Mouse (Mus musculus): ENCODE results near the gene Arhgef26. TPM values are rescaled to one million over a fixed set of nuclear protein-coding genes. Genes with fewer than 3 reads are reported as not detected.

The Arhgef26 gene
- polyA plus RNA-seq, 1 experiment from 2014 or later, result 5.9 TPM

- H3K36me3 ChIP-seq, result no peaks in the 10 kb centered on the region
- H3K27me3 ChIP-seq (ENCODE audit: low read depth, poor library complexity, severe bottlenecking), result no peaks in the 10 kb centered on the region
- peaks cover 11% of the 10 kb centered on the region for H3K4me1 ChIP-seq
- DNase-seq (ENCODE audit: low spot score), result no peak
- no peak overlapping the region for H3K27ac ChIP-seq (replicated peaks)
- no peaks in the 10 kb centered on the region for H3K9me3 ChIP-seq (replicated peaks)
- no peak overlapping the region for H3K4me3 ChIP-seq
Measured at GRCm38 (mm10) chr3:62435923-62436322, 97.8 kb downstream of the Arhgef26 start.

DNA sequence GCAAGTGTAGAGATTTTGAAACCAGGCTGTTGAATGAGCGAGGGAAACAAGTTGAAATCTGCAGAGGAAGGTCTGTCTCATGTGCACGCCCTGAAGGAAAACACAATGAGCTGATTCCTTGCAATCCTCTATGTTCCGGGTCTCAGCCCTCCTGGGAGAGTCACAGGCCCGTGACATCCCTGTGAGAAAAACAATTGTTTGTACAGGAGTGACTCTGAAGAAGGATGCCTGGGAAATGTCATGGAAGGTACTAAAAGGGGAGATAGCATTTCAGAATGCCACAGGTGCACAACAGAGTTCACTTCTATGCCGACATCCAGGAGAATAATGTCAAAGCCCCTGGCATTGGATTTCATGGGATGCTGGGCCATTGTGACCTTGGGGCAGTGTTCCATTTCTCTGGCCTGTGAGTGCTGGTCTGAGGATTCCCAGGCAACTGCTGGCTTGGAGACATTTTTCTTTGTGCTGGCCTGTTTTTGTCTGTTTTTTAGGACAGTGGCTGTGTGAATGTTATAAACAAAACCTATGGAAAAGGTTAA, 102.4 kb downstream of the Arhgef26 start:
- Histone ChIP-seq H3K27ac (replicated peaks) (0 out of 2 replicates have a peak overlapping the region, but pooled peaks have one; percentile 14), H3K4me3 (no peak overlapping the region), H3K9me3 (replicated peaks) (no peaks in the 10 kb centered on the region), H3K27me3 (ENCODE audit: low read depth, poor library complexity, severe bottlenecking) (no peaks in the 10 kb centered on the region), H3K4me1 (peaks cover 14% of the 10 kb centered on the region), H3K36me3 (no peaks in the 10 kb centered on the region)
- peak; percentile 27 for DNase-seq (ENCODE audit: low spot score)
- 25% methylated on average over 5 of the region's 5 CpGs for WGBS

DNA sequence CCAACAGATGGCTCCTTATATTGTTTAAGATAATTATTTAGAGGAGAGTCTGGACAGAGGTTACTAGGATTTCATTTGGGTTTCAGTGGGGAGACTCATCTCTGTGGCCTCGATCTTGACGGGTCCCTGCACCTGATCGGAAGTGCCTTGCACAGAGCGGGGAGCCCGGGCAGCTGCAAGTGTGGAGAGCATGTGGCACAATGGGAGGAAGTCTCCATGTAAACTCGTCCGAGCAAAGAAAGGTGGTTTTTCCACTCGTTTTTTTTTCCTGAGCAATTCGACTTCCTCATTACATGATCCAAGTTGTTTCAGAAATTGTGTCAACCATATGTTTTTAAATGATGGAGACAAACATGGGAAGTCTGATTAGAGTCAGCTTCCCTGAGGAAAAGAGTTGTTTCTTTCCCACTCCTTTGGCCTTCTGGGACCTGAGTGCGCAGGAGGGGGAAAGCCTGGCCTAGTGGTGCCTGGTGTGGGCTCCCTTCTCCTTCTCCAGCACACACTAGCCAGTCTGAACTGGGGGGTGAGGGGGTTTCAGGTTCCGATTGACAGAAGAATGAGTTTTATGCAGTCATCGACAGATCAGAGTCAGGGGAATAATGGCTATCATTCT, 105.5 kb downstream of the Arhgef26 start:
- Histone ChIP-seq H3K27me3 (ENCODE audit: low read depth, poor library complexity, severe bottlenecking) (no peaks in the 10 kb centered on the region), H3K4me1 (peaks cover 14% of the 10 kb centered on the region), H3K36me3 (peaks cover 4% of the 10 kb centered on the region; the same call in 1 of the 2 replicates), H3K4me3 (no peak overlapping the region), H3K9me3 (replicated peaks) (no peaks in the 10 kb centered on the region), H3K27ac (replicated peaks) (no peak overlapping the region)
- DNase-seq (ENCODE audit: low spot score), result no peak
- 88% methylated on average over 12 of the region's 12 CpGs for WGBS

GRCm38 (mm10) chr3:62446271-62446670, 108.1 kb downstream of the Arhgef26 start:
- Histone ChIP-seq H3K4me3 (no peak overlapping the region), H3K4me1 (no peaks in the 10 kb centered on the region), H3K27me3 (ENCODE audit: low read depth, poor library complexity, severe bottlenecking) (no peaks in the 10 kb centered on the region), H3K9me3 (replicated peaks) (no peaks in the 10 kb centered on the region), H3K27ac (replicated peaks) (no peak overlapping the region), H3K36me3 (peaks cover 4% of the 10 kb centered on the region; the same call in 1 of the 2 replicates)
- DNase-seq (ENCODE audit: low spot score), result no peak
- WGBS, result 94% methylated on average over 7 of the region's 7 CpGs

DNA sequence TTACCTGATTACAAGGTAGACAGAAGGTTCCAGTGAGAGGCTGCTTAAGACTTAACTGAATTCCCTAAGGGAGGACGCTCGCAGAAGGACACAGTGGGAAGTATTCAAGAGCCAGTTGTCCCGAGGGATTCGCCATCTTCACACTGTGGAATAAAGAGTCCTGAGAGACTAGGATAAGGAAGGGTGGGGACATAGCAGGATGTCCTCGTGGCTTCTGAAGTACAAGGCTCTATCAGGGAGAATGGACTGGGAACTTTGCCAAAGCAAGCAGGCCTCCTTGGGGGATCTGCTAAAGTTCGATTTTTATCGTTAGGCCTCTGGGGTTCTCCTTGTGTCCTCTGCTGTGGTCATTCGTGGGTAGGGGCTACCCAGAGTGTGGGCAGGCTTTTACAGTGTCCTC, 109.0 kb downstream of the Arhgef26 start:
- 88% methylated on average over 8 of the region's 8 CpGs for WGBS

DNA sequence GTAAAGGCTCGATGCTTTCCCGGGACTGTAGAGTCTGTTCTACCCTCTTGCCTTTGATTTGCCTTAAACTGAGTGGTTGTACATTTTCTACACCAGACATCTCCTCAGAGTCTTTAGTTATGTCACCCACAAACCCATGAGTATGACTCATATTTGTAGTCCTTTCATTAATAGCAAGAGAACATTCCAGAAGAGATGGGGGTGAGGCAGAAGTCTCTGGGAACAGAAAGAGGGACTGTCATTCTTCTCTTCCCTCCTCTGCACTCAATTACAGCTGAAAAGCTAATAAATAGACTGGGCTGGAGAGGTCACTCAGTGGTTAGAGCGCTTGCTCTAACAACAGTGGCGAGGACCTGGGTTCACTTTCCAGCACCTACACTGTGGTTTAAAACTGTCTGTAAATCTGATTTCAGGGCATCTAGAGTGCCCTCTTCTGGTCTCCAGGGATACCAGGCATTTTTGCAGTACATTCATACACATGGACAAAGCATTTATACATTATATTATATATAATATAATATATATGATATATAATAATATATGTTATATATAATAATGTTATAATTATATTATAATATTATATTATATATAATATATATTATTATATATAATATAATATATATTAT, 111.8 kb downstream of the Arhgef26 start:
- H3K9me3 ChIP-seq (replicated peaks), result no peaks in the 10 kb centered on the region
- H3K27ac ChIP-seq (replicated peaks), result no peak overlapping the region
- 89% methylated on average over 4 of the region's 4 CpGs for WGBS
- H3K36me3 ChIP-seq, result peaks cover 4% of the 10 kb centered on the region; the same call in 1 of the 2 replicates
- H3K4me3 ChIP-seq, result no peak overlapping the region
- H3K27me3 ChIP-seq (ENCODE audit: low read depth, poor library complexity, severe bottlenecking), result no peaks in the 10 kb centered on the region
- peaks cover 12% of the 10 kb centered on the region for H3K4me1 ChIP-seq
- no peak for DNase-seq (ENCODE audit: low spot score)

More for the DNA sequence above, 109.0 kb downstream of the Arhgef26 start:
- Histone ChIP-seq H3K4me1 (no peaks in the 10 kb centered on the region), H3K36me3 (peaks cover 4% of the 10 kb centered on the region; the same call in 1 of the 2 replicates), H3K9me3 (replicated peaks) (no peaks in the 10 kb centered on the region), H3K27ac (replicated peaks) (no peak overlapping the region), H3K4me3 (no peak overlapping the region), H3K27me3 (ENCODE audit: low read depth, poor library complexity, severe bottlenecking) (no peaks in the 10 kb centered on the region)
- DNase-seq (ENCODE audit: low spot score), result no peak

DNA sequence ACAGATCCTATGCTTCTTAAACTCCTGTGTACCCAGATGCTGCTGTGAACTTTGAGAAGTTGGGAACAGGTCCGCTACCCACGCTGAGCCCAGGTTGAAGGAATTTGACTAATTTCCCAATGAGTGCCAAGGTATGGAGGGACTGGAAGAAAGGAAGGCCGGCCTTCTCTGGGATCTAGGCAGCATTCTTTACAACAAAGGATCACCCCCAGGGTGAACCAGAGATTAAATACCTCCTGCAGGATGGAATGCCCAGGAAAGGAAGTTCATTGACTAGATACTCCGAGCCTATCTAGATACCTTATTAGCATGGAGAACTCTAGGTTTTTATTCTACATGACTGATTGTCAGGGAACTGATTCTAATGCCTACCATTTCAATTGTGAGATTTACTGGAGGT, 114.8 kb downstream of the Arhgef26 start:
- WGBS, result 45% methylated on average over 4 of the region's 4 CpGs
- Histone ChIP-seq H3K27ac (replicated peaks) (no peak overlapping the region), H3K9me3 (replicated peaks) (no peaks in the 10 kb centered on the region)

GRCm38 (mm10) chr3:62454096-62454495, 116.0 kb downstream of the Arhgef26 start:
- Histone ChIP-seq H3K27ac (replicated peaks) (peak overlapping the region; percentile 67; the same call in 1 of the 2 replicates), H3K36me3 (no peaks in the 10 kb centered on the region), H3K4me1 (peaks cover 12% of the 10 kb centered on the region), H3K4me3 (no peak overlapping the region), H3K27me3 (ENCODE audit: low read depth, poor library complexity, severe bottlenecking) (no peaks in the 10 kb centered on the region), H3K9me3 (replicated peaks) (no peaks in the 10 kb centered on the region)
- 60% methylated on average over 3 of the region's 3 CpGs for WGBS
- no peak for DNase-seq (ENCODE audit: low spot score)

More for the DNA sequence above, 114.8 kb downstream of the Arhgef26 start:
- DNase-seq (ENCODE audit: low spot score), result no peak
- Histone ChIP-seq H3K4me3 (no peak overlapping the region), H3K36me3 (peaks cover 3% of the 10 kb centered on the region; the same call in 1 of the 2 replicates), H3K4me1 (peaks cover 12% of the 10 kb centered on the region), H3K27me3 (ENCODE audit: low read depth, poor library complexity, severe bottlenecking) (no peaks in the 10 kb centered on the region)

GRCm38 (mm10) chr3:62455854-62456253, 117.7 kb downstream of the Arhgef26 start:
- H3K36me3 ChIP-seq, result peaks cover 17% of the 10 kb centered on the region
- H3K9me3 ChIP-seq (replicated peaks), result no peaks in the 10 kb centered on the region
- no peaks in the 10 kb centered on the region for H3K27me3 ChIP-seq (ENCODE audit: low read depth, poor library complexity, severe bottlenecking)
- WGBS, result 72% methylated on average over 1 of the region's 1 CpGs
- peaks cover 12% of the 10 kb centered on the region for H3K4me1 ChIP-seq
- no peak for DNase-seq (ENCODE audit: low spot score)
- no peak overlapping the region for H3K27ac ChIP-seq (replicated peaks)
- H3K4me3 ChIP-seq, result no peak overlapping the region

DNA sequence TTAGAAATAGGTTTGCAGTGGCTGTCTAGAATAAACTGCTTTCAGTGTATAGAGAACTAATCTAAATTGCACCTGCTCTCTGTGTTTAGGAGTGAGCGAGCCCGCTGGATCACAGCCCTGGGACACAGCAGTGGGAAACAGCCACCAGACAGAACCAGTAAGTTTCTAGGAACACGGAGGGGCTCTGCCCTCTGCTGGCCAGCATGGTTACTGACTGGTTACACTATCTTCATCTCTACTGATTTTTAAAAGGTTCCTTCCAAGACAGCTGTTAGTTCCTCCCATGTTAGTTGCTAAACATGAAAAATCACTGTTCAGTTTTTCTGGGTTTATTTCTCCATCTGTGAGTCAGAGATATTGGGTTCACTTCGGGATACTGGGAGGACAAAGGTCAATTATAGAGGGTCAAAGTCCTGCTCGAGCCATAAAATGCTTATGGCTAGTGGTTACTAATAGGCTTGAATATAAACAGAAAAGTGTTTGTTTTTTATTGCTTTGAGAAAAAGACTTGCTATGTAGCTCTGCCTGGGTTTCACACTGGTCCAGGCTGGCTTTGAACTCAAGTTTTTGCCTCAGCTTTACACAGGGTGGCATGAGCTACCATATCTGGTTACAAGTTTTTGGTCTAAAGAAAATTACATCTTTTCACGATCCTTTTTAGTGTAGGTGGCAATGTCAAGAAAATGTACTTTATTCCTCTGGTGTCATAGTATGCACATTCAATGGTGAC, 120.3 kb downstream of the Arhgef26 start:
- H3K27me3 ChIP-seq (ENCODE audit: low read depth, poor library complexity, severe bottlenecking), result no peaks in the 10 kb centered on the region
- H3K36me3 ChIP-seq, result peaks cover 43% of the 10 kb centered on the region
- H3K4me1 ChIP-seq, result peaks cover 8% of the 10 kb centered on the region
- WGBS, result 55% methylated on average over 6 of the region's 6 CpGs
- H3K27ac ChIP-seq (replicated peaks), result no peak overlapping the region
- no peaks in the 10 kb centered on the region for H3K9me3 ChIP-seq (replicated peaks)
- H3K4me3 ChIP-seq, result no peak overlapping the region
- peak; percentile 61 for DNase-seq (ENCODE audit: low spot score)

DNA sequence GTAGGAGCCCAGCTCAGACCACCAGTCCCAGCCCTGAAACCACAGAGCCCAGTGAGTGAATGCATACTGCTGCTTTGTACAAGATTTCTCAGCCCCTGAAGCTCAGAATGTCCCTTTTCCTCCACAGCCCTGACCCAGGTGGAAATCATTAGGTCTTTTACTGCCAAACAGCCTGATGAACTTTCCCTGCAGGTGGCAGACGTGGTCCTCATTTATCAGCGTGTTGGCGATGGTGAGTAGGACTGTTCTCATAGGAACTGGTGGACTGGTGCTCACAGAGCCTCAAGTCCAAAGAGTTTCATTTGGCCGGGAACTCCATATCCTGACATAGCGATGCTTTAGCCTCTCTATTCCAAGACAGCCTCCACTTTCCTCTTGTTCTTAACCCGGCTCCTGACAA, 121.3 kb downstream of the Arhgef26 start:
- peaks cover 53% of the 10 kb centered on the region for H3K36me3 ChIP-seq
- no peaks in the 10 kb centered on the region for H3K27me3 ChIP-seq (ENCODE audit: low read depth, poor library complexity, severe bottlenecking)
- no peaks in the 10 kb centered on the region for H3K4me1 ChIP-seq
- no peak for DNase-seq (ENCODE audit: low spot score)
- H3K27ac ChIP-seq (replicated peaks), result no peak overlapping the region
- no peak overlapping the region for H3K4me3 ChIP-seq
- WGBS, result 86% methylated on average over 6 of the region's 6 CpGs
- H3K9me3 ChIP-seq (replicated peaks), result no peaks in the 10 kb centered on the region

- H3K27ac ChIP-seq (replicated peaks), result no peak overlapping the region
- H3K9me3 ChIP-seq (replicated peaks), result no peaks in the 10 kb centered on the region
- H3K36me3 ChIP-seq, result peaks cover 98% of the 10 kb centered on the region
- no peak overlapping the region for H3K4me3 ChIP-seq
- no peaks in the 10 kb centered on the region for H3K4me1 ChIP-seq
- 86% methylated on average over 3 of the region's 3 CpGs for WGBS
- H3K27me3 ChIP-seq (ENCODE audit: low read depth, poor library complexity, severe bottlenecking), result no peaks in the 10 kb centered on the region
- DNase-seq (ENCODE audit: low spot score), result no peak
Measured at GRCm38 (mm10) chr3:62464276-62464675, 126.1 kb downstream of the Arhgef26 start.

Measured in midbrain, embryonic 10.5 days (tissue).